Mouse (Mus musculus) hindbrain, embryonic 12.5 days (tissue): Measurements from ENCODE around the gene Hsd3b6. TPM values are rescaled to one million over a fixed set of nuclear protein-coding genes. Genes with fewer than 3 reads are reported as not detected.
"Not testable (repeated sequence)": the region's sequence is repeated elsewhere in the genome, so short reads cannot be mapped to it uniquely, and the experiment has no call there.

ENCODE experiments used
- ATAC-seq: fragments of 200-750 bp; cut with Nextera tagmentation; 2 replicates; pipeline ENCODE4 v1.8.0; 2017; ENCODE audit warnings: moderate TSS enrichment; ENCODE audit not compliant: low FRiP score
- H3K27ac ChIP-seq: fragments of 300-500 bp; sonication (generic); 2 replicates; pipeline ENCODE4 v1.5.1; 2016; ENCODE audit warnings: mild to moderate bottlenecking
- H3K27me3 ChIP-seq: fragments of 300-500 bp; sonication (generic); 2 replicates; pipeline ENCODE4 v1.6.1; 2016; ENCODE audit warnings: mild to moderate bottlenecking
- H3K36me3 ChIP-seq: fragments of 300-500 bp; sonication (generic); 2 replicates; pipeline ENCODE4 v1.6.1; 2016; ENCODE audit warnings: mild to moderate bottlenecking
- H3K4me1 ChIP-seq: fragments of 300-500 bp; sonication (generic); 2 replicates; pipeline ENCODE4 v1.6.1; 2016
- H3K4me2 ChIP-seq: fragments of 300-500 bp; sonication (generic); replicated peaks from 2 replicates; pipeline ENCODE4 v1.6.1; 2016; ENCODE audit warnings: mild to moderate bottlenecking
- H3K4me3 ChIP-seq: fragments of 300-500 bp; sonication (generic); 2 replicates; pipeline ENCODE4 v1.5.1; 2016; ENCODE audit warnings: mild to moderate bottlenecking
- H3K9ac ChIP-seq: fragments of 300-500 bp; sonication (generic); 2 replicates; pipeline ENCODE4 v1.6.1; 2016; ENCODE audit warnings: mild to moderate bottlenecking, moderate library complexity
- H3K9me3 ChIP-seq: fragments of 300-500 bp; sonication (generic); replicated peaks from 2 replicates; pipeline ENCODE4 v1.6.1; 2016; ENCODE audit warnings: mild to moderate bottlenecking
- WGBS: fragments of 180-500 bp; shearing (Covaris S2); methylation state at CpG from one replicate; pipeline ENCODE4 v1.1.7; 2016; 5-methylcytosine and 5-hydroxymethylcytosine counted together
- polyA plus RNA-seq: library from polyadenylated mRNA; unstranded; fragments of >200 nt; fragmentation: Nextera tagmentation; extraction: Ambion mirVana; gene quantifications from 2 replicates; pipeline ENCODE4 v1.2.1, GENCODE M21; 2016

Hsd3b6 gene
- polyA plus RNA-seq, 1 experiment from 2014 or later: 38.4 TPM

DNA sequence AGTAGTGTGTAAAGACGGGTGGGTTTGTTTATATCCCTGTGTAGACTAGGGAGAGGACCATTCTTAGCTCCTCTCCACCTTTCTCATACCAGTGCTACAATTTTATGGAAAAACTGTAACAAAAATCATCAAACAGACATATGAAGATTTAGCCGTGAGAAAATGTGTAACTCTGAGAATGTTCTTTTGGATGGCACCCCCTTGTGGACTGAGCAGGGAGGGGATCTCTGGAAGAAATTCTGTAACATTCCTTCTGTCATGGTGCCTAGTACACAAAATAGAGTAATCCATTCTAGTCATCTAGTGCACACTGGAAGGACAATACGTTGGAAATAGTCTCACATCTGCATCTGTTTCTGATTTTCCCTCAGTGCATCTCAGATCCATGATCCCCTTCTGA, 9.2 kb downstream of the Hsd3b6 start:
- not testable (repeated sequence) for ATAC-seq, H3K36me3 ChIP-seq, H3K27me3 ChIP-seq, H3K9ac ChIP-seq, H3K4me1 ChIP-seq, H3K4me2 ChIP-seq, H3K4me3 ChIP-seq, H3K9me3 ChIP-seq, H3K27ac ChIP-seq
- WGBS: 55% methylated on average over 3 of the region's 3 CpGs

GRCm38 (mm10) chr3:98786551-98786950, 27.7 kb downstream of the Hsd3b6 start:
- Histone ChIP-seq H3K4me3 (no peak overlapping the region), H3K27ac (no peak overlapping the region), H3K9ac (no peak overlapping the region), H3K9me3 (no peaks in the 10 kb centered on the region), H3K36me3 (no peaks in the 10 kb centered on the region), H3K4me1 (no peaks in the 10 kb centered on the region), H3K27me3 (no peaks in the 10 kb centered on the region), H3K4me2 (no peak overlapping the region)
- no peak for ATAC-seq
- WGBS: 80% methylated on average over 2 of the region's 2 CpGs

- Histone ChIP-seq H3K27ac (no peak overlapping the region), H3K4me2 (no peak overlapping the region), H3K36me3 (no peaks in the 10 kb centered on the region), H3K4me1 (no peaks in the 10 kb centered on the region), H3K9me3 (no peaks in the 10 kb centered on the region), H3K4me3 (no peak overlapping the region), H3K9ac (no peak overlapping the region), H3K27me3 (no peaks in the 10 kb centered on the region)
- ATAC-seq: no peak
Observed at GRCm38 (mm10) chr3:98782181-98782868, 31.9 kb downstream of the Hsd3b6 start.

DNA sequence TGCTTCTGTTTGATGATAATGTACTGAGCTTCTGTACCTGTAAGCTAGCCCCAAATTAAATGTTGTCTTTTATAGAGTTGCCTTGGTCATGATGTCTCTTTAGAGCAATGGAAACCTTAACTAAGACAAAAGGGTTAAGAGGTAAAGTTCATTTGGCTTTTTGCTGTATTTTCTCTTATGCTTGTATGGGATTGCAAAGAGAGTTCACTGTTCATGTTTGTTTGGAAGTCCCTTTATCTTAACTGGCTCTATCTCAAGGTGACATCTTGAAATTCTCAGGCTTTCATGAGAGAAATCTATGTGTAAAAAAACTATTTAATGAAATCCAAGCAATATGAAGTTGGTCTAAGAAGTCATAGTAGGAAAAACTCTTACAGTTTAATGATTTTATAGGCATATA, 33.3 kb downstream of the Hsd3b6 start:
- Histone ChIP-seq H3K4me1 (no peaks in the 10 kb centered on the region), H3K27me3 (no peaks in the 10 kb centered on the region), H3K9me3 (no peaks in the 10 kb centered on the region), H3K9ac (no peak overlapping the region), H3K36me3 (no peaks in the 10 kb centered on the region), H3K27ac (no peak overlapping the region), H3K4me3 (no peak overlapping the region), H3K4me2 (no peak overlapping the region)
- ATAC-seq: no peak

- no peak for ATAC-seq
Observed at GRCm38 (mm10) chr3:98764155-98764554, 50.1 kb downstream of the Hsd3b6 start.

GRCm38 (mm10) chr3:98756836-98757235, 57.4 kb downstream of the Hsd3b6 start:
- Histone ChIP-seq H3K9me3 (no peaks in the 10 kb centered on the region), H3K4me1 (no peaks in the 10 kb centered on the region), H3K27ac (no peak overlapping the region), H3K4me2 (no peak overlapping the region), H3K36me3 (no peaks in the 10 kb centered on the region), H3K27me3 (no peaks in the 10 kb centered on the region), H3K9ac (no peak overlapping the region), H3K4me3 (no peak overlapping the region)
- 82% methylated on average over 3 of the region's 3 CpGs for WGBS
- no peak for ATAC-seq

More at GRCm38 (mm10) chr3:98764155-98764554, 50.1 kb downstream of the Hsd3b6 start:
- Histone ChIP-seq H3K36me3 (no peaks in the 10 kb centered on the region), H3K27me3 (no peaks in the 10 kb centered on the region), H3K27ac (no peak overlapping the region), H3K4me3 (no peak overlapping the region), H3K9me3 (no peaks in the 10 kb centered on the region), H3K9ac (no peak overlapping the region), H3K4me1 (no peaks in the 10 kb centered on the region), H3K4me2 (no peak overlapping the region)

Other genes with a start within 250 kb of the Hsd3b6 start
- gene Gm10681, start 225.6 kb downstream of the Hsd3b6 start, polyA plus RNA-seq: not detected in 2 replicates
- gene Hsd3b5, start 184.2 kb downstream of the Hsd3b6 start, polyA plus RNA-seq: not detected in 2 replicates
- not detected in 2 replicates for gene Hsd3b2, start 89.9 kb downstream of the Hsd3b6 start, polyA plus RNA-seq
- 0.18 and 0.25 TPM in 2 replicates for gene Hsd3b3, start 51.3 kb downstream of the Hsd3b6 start, polyA plus RNA-seq
- gene Hsd3b1, start 45.4 kb upstream of the Hsd3b6 start, polyA plus RNA-seq: 0.68 and 0.79 TPM in 2 replicates
- not detected in 2 replicates for gene Hao2, start 78.8 kb upstream of the Hsd3b6 start, polyA plus RNA-seq